Mouse (Mus musculus) cerebellum, adult 11-12 months (tissue): ENCODE results near the gene Fmo6.

Source experiments
- DNase-seq: peaks from one replicate; pipeline ENCODE4 v3.0.0; 2022

Fmo6 gene

GRCm38 (mm10) chr1:162912085-162912484 is 25.2 kb downstream of the Fmo6 start:
- no peak for DNase-seq

GRCm38 (mm10) chr1:162901879-162902278 is 35.4 kb downstream of the Fmo6 start:
- DNase-seq: no peak

DNA sequence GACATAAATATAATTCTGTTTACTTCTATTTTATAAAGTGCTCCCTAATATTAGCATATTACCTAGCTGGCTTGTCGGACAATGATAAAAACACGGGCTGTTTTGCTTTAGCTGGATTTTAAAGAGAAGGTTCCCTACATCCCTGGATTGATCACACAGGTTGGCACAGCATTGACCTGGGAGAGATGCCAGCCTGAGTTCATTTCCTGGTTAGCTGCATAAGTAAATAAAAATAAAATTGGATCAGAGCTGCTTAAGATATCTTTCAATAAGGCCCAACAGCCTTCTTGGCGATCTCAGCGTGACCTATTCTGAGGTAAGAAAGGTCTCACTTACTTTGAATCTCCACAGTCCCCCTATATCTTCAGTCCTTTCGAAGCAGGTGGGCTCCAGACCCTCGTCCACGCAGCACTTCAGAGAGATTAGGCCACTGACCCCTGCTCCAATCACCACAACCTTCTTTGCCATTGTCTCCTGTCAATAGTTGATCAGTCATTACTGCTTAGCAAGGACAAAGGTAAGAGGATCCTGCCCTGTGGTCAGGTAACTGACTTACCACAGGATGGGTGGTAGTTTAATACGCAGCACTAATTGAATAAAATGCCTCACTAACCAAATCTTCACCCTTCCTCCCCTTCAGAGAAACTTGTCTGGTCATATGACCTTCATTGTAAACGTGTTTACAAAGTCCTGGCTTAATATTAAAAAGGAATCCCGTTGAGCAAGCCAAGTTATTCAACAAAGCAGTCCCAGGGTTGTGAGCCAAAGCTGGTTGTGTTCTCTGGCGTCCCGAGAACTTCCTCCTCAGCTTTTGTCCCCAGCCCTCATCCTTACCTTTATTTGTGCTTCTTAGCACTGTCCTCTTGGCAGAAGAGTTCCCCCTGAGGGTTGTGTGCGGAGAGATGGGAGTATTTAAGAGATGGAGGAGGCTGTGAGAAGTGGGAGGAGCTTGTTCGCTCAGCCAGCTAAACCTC is 39.2 kb downstream of the Fmo6 start, which contains the start of gene Fmo2:
Gene Fmo2 (minus strand): TSS at position 889 of the 974 bp plus-strand sequence.
- no peak for DNase-seq

DNA sequence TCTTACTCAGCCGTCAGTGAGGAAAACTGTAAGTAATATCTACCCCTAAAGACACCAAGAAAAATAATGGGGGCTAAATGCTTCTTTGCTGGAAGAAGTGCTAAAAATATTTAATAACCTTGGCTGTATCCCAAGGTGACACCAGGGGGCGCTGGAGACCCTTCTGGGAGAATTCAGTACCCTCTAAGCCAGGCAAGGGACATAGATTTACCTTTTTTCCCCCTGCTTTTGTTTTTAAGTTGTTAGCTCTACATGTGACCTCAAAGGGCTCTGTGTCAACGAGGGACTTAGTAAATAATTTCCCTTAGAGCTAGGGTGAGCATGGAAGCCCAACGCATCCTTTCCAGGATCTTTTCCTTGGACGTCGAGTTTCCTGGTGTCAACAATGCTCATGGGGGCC is 41.4 kb downstream of the Fmo6 start:
- DNase-seq: no peak

GRCm38 (mm10) chr1:162893014-162893413 is 44.3 kb downstream of the Fmo6 start:
- DNase-seq: no peak

DNA sequence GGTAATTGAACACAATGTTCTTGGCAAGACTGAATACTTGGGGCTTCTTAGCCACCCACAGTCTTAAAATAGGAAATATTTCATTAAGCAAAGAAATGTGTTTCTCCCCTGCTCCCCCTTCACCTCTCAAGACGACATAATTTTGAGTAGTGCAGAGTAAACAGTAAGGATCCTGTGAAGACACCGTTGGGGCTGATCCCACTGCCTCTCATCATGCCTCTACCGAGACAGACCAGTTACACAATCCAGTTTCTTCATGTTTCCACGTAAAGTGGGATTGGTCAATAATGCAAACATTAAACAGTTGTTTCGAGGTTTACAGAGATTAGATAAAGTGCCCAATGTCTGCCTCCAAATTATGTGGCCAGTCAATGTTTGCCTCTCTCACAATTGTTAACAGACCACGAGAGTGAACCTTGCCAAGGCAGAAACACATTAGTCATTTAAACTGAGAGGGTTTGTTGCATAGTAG is 45.3 kb downstream of the Fmo6 start:
- no peak for DNase-seq

DNA sequence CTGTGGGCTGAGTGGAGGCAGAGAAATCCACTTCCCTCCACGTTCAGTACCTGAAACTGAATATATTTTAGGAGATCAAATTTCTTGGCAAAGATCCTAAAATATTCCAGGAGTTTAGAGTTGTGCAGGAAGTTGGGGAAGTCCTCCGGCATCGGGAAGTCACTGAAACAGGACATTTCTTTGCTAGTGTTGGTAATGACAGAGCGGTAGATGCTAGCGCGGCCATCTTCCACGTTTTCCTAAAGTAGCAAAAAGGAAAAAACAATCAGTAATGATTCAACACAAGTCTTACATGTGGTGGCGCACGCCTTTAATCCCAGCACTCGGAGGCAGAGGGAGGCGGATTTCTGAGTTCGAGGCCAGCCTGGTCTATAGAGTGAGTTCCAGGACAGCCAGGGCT is 48.7 kb downstream of the Fmo6 start:
- DNase-seq: no peak

DNA sequence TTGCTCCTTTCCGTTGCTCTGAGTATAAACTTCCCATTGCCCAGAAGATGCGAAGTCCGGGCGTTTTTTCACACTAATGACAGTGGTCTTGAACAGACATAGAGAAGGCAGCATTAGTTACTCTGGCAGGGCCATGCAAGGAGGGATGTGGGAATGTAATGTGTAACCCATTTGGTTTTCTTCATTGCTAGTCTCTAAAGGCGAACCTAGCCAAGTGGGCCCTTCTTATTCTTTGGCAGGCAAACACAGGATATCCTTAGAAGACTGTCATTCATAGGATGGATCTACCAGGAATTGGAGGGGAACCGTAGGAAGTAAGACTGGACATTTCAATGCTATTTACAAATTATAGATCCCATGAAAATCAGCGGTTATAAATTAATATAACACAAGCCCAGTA is 49.7 kb downstream of the Fmo6 start:
- DNase-seq: no peak

DNA sequence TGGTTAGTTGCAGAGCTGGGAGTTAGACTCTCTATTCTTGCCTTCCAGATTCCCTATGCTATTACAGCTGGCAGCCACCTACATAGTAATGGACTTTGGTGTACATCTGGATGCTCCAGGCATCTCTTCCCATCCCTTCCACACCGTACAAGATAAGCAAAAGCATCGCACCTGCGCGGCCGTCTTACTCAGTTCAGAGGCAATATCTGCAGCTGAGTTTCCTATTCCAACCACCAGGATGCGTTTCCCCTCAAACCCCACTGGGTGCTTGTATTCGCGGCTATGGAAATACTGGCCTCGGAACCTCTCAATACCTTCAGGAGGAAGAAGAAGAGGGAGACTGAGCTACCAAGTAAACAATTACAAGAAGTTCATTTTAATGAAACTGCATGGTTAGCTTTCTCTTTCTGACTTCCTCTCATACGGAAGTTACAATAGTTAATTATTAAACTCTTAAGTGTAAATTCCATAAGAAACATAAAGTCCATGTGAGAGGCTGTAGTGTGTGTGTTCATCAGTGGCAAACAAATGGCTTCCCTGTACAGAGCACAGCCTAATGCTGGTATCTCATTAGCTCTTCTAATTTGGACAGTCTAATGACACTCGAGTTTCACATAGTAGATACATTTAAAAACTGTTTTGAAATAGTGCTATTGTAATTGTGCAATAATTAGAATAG is 51.0 kb downstream of the Fmo6 start:
- no peak for DNase-seq

GRCm38 (mm10) chr1:162882681-162883080 is 54.6 kb downstream of the Fmo6 start:
- DNase-seq: no peak

DNA sequence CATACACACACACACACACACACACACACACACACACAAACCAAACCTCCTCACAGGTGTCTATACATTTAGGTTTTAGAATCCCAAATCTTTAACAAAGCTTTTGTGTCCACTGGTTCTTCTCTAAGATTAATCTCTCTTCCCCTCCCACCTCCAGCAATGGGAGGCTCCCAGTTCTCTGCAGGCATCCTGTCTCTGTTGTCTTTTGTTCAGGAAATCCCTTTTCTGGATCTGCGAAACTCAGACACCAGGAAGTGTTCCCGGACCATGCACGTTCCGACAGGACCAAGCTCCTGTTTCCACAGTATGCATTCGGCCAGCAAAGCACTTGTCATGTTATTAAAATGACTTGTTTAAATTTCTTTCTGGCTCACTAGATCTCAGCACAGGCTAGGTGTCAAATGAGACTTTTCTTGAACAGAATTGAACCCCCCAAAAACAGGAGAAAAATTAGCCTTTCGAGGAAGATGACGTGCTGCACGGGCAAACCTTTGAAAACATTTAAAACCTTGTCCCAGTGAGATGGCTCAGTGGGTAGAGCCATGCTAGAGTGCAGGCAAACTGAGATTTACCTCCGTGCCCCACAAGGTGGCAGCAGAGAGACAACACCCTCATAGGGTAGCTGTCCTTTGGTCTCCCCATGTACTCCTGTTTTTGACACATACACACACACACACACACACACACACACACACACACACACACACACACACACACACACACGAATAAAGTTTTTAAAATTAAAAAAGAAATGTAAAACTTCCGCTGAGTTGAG is 57.5 kb downstream of the Fmo6 start:
- DNase-seq: no peak

- no peak for DNase-seq
Measured at GRCm38 (mm10) chr1:162875091-162875490, 62.2 kb downstream of the Fmo6 start.

DNA sequence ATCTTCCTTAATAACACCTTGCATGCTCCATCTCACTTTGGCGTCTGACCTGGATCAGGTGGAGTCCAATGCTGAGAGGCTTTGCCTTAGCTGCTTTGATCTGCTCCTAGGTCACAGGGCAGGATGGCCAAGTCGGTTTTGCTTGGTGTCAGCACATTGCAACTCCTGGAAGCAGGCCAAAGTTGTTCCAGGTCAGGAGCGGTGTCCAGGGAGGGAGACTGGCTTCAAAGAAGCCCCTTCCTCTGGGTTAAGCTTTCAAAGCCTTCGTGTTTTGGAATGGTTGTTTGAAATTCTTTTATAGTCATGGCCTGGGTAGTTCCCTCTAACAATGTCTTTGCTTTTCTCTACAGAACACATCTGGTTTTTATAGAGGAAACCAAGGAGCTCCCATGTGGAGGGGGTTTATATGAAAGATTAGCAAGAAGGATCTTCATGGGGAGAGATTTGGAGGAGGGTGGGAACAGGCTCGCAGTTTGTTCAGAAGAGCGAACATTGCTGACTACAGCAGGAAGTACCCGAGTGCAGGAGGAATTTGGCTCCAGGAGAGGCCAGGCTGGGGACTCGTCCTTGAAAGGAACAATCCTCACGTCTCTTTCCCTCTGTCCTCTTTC is 65.5 kb downstream of the Fmo6 start:
- DNase-seq: no peak

- DNase-seq: no peak
Measured at GRCm38 (mm10) chr1:162870978-162871377, 66.3 kb downstream of the Fmo6 start.

DNA sequence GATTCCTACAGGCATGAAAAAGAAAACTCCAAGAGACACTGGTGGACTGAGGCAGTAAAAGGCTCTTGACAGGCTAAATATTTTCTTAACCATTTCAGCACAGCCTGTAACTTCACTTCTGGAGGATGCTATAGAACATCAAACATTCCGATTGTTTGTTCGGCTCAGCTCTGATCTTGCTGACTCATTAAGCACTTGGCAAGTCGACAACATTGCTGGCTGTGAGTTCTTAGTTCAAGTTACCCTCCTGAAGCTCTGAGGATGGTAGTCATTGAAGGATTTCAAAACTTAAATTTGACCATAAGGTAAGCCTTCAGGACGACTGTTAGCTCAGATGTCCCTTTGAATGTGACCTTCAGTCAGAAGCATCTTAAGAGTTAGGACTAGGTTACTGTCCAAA is 69.9 kb downstream of the Fmo6 start:
- no peak for DNase-seq
